Mouse (Mus musculus): Measurements from ENCODE around the gene Sh3tc1.

The Sh3tc1 gene

DNA sequence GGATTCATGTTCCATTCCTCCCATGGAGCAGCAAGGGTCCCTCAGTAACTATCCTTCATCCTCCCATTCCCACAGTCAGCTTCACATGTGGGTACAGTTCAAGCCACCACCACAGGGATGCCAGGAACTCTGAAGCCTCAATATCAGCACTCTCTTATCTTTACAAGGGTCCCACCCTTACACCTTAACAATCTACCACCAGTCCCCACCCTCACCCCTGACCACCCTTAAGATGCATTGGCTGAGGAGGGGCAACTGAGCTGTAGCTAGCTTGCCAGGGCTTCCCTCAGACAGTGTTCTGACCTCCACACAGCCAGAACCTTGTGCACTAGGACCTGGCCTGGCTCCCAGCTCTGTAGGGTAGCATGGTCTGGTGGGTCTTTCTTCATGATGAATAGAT lies 20.4 kb downstream of the Sh3tc1 start:
- no peak for DNase-seq

DNA sequence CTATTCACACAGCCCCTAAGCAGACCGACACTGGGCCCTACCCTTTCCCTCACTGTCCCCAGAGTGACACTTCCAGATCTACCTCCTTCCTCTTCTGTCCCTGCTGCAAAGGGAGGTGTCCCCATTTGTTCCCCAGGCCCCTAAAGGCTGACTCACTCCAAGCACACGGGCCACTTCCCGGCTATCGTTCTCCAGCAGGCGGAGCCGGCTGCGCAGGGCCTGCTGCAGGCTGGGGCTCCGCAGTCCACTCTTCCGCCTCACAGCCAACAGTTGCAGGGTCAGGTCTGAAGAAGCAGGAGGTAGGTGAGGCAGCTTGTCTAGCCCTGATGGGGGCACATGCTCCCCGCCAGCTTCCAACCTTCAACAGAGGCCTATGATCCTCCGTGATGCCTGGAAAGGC lies 21.0 kb downstream of the Sh3tc1 start:
- DNase-seq: no peak

DNA sequence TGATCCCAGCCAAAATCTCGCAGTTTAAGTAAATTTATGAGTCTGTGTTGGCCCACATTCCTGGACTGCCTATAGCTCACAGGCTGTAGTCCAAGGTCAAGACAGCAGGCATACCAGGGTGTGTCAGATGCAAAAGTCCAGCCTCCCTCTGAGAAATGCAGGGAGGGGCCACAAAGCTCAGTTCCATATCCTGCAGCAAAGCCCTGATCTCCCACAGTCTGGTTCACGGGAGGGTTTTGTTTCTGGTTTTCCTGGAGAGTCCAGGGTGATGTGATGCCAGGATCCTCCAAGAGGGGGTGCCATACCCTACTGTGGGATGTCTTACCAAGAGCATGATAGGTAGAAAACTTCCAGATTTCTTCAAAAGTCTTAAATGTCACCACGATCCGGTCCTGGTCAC lies 21.8 kb downstream of the Sh3tc1 start:
- DNase-seq: peak; percentile 17

DNA sequence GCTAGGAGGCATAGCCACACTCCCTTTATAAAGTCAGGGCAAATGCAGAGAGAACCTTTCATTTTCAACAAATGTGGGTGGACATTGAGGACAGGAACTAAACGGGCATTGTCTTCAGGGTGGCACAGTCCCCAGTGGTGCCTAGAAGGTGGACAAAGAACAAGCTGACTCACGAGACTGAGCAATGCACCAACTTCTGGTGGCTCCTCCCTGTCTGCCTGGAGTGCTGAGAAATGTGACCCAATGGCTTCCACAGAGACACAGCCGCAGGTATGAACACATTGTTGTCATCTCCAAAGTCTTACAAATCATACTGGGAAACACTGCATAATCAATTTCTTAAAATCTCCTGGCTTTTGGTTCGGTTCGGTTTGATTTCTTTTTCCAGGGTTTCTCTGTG lies 22.3 kb downstream of the Sh3tc1 start:
- no peak for DNase-seq

GRCm38 (mm10) chr5:35713649-35714354 lies 26.0 kb downstream of the Sh3tc1 start:
- DNase-seq: peak; percentile 55

DNA sequence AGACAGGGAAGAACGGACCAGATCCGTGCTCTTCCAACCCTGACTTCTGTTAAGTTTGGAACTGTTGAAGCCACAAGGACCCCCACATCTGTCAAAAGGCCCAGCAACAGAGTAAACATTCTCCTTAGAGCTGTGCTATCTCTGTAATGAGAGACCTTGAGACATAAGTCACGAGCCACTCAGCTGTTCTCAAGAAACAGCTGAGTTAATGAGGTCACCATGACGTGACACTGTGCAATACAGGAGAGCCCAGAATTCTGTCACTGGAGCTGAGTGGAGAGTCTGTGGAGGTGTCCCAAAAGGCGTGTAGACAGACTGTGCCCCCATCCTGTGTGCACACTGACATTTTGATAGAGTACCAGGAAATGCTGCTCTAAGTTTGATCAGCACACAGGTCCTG lies 27.3 kb downstream of the Sh3tc1 start:
- no peak for DNase-seq

GRCm38 (mm10) chr5:35710931-35711330 lies 28.9 kb downstream of the Sh3tc1 start:
- no peak for DNase-seq

DNA sequence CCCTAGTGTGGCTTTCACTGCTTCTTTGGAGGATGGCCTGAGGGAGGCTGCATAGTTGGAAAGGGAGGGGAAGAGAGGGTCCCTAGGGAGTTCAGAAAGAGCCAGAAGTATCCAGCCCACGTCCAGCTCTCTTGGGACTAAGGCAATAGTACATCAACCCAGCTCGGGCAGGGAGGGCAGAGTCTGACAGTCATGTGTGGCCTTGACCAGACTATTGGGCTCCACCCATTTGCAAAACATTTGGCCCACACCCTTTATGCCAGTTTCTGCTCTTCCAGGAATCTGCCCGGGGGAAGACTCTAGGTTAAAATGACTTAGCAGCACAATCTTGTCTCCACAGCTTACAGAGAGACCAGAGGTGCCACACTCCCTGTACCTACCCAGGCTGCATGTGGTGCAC lies 29.3 kb downstream of the Sh3tc1 start:
- no peak for DNase-seq

DNA sequence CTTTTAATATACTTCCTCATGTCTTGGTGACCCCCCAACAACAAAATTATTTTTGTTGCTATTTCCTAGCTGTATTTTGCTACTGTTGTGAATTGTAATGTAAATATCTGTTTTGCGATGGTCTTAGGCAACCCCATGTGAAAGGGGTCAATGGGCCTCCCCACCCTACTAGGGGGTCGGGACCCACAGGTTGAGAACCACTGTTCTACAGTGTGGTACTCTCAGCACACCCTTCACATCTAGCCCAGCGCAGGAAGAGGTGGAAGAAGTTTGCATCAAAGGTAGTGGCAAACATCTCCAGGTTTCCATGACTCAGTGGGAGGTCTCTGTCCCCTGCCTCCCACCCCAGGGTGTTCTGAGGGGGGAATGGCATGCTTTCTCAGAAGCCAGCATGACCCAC lies 34.4 kb downstream of the Sh3tc1 start:
- no peak for DNase-seq

GRCm38 (mm10) chr5:35703814-35704213 lies 36.0 kb downstream of the Sh3tc1 start:
- no peak for DNase-seq

DNA sequence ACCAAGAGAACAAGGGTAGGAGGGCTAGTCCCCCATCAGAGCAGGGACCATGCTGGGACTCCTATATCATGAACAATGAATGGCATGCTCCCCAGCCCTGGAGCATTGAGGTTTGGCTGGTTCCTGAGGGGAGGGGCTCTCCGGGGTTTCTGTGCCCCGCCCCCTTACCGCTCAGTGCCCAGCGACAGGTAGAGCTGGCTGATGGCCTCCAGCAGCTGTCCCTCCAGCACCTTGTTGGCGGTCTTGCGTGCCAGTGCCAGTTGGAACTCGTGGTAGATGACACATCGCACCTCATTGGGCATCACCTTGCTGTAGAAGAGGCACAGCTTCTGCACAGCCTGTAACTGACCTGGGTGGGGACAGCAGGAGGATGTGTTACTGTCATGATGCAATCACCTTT lies 36.6 kb downstream of the Sh3tc1 start:
- no peak for DNase-seq

DNA sequence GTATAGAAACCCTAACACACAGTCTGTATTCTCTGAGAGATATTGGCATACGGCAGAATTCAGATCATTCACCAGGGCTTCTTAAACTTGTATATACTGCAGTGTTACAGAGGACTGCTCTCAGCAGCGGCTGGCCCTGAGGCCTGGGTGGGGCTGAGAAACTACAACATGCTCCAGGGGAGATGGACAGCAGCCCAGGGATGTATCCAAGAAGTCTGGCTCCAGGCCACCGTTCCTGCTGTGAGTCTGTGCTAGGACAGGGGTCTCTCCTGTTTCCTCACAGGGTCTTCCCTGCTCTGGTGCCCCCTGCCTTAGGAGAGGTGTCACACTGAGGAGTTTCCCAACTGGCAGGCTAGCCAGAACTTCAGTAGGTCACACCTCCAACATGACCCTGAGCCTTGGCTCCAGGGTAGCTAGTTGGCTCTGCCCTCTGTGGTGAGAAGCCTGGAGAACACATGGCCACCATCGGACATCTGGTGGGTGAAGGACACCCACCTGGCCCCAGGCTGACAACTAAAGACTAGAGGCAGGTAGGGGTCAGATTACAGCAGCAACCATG lies 37.1 kb downstream of the Sh3tc1 start:
- DNase-seq: no peak

- DNase-seq: peak; percentile 50
Observed at GRCm38 (mm10) chr5:35701042-35701441, 38.7 kb downstream of the Sh3tc1 start.

- DNase-seq: no peak
Observed at GRCm38 (mm10) chr5:35695815-35696214, 44.0 kb downstream of the Sh3tc1 start.

GRCm38 (mm10) chr5:35693638-35694037 lies 46.1 kb downstream of the Sh3tc1 start:
- no peak for DNase-seq

DNA sequence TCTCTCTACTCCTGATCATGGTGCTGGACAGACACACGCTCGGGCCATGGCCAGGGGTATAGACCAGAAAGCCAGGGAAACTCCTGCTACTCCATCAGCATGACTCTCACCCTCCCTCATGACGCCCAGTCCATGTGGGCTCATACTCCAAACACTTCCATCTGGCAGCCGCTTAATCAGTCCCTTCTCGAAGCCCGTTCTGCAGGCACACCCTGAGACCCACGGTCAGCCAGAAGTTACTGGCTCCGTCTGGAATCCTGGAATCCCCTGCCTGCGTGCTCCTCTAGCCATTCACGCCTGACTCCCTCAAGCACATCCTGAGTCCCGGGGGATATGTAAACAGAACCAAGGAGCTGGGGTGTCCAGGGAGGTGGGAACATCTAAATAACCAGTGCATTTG lies 48.5 kb downstream of the Sh3tc1 start:
- no peak for DNase-seq

GRCm38 (mm10) chr5:35690485-35691165 lies 49.2 kb downstream of the Sh3tc1 start:
- no peak for DNase-seq

DNA sequence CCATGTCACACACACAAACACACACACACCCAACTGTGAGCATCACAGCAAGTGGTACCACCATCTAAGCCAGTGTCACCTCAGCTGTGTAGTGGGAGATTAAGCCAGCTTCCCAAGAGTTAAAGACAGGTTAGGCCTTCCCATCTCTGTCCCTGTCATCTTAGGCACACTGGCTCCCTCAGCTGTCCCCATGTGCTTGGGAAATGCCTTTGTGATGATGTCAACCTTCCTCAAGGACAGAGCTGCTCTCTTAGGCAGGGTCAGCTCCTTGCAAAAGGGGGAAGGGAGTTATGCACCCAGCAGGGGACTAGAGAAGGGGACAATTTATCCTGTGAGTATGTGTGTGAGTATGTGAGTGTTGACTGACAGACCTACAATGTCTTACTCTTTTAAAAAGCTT lies 50.4 kb downstream of the Sh3tc1 start:
- DNase-seq: no peak

GRCm38 (mm10) chr5:35688851-35689250 lies 50.9 kb downstream of the Sh3tc1 start:
- no peak for DNase-seq

DNA sequence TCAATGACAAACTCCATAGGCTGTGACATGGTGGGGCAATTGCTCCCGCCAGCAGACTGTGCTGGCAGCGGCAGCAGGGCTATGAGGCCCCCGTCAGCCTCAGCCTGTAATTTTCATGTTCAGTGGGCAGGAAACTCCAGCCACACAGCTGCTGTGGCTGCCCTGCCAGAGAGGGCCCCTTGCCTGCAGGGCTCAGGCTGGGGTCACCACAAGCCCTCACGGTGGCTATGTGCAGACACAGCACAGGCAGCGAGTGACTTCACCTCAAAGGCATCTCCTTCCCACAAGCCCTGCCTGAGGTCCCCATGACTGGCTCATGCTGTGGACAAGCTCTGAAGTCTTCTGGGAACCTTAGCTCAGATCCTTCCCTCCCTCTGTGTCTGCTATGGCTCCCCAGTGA lies 52.7 kb downstream of the Sh3tc1 start:
- DNase-seq: no peak

GRCm38 (mm10) chr5:35686336-35686735 lies 53.5 kb downstream of the Sh3tc1 start:
- no peak for DNase-seq

DNA sequence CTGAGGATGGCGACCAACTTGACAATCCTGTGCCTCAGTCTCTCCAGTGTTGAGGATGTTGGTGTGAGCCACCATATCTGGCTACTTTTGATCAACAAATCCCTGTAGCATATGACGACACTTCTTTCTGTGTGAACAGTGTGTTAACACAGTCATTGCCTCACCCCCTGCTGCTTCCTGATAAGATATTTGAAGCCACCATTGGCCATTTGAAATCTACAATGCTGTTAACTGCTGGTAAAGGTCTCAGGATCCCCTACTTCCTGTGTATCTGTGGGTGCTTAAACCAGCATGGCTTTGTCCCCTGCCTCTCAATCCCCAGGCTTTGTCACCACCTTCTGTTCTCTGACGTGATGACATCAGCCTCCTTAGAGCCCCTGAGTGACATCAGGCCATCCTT lies 54.7 kb downstream of the Sh3tc1 start:
- DNase-seq: no peak

DNA sequence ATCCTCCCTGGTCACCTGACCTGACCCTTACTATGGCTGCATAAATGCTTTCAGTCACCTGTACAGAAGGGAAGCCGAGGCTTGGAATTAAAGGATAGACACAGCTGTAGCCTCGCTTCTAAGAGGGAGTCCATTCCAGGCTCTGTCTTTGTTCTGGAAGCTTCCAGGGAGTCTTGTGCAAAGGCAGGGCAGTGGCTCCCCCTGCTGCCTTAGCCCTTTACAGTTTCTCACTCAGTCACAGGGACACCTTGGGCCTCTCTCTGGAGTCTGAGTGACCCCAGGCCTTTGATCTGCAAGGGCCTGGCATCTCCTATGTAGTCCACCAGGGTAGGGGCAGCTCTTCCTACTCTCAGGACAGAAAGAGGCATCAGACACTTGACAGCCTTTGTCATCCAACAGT lies 58.8 kb downstream of the Sh3tc1 start:
- DNase-seq: no peak

All from thymus, postnatal 25 days (tissue).